Mouse (Mus musculus) kidney, adult 2 months (tissue): ENCODE measurements at regions not wholly inside any gene's neighbourhood (a gene's known extent, or its start where the extent isn't known, plus 50 kb on each side); places are given as distances from the start of the nearest gene placed in this dataset.
A peak's percentile ranks its signal among the peaks of the same experiment; 100 is the strongest.
"Not testable (repeated sequence)": the region's sequence is repeated elsewhere in the genome, so short reads cannot be mapped to it uniquely, and the experiment has no call there.

Source experiments
- DNase-seq: peaks from one replicate; pipeline ENCODE4 v3.0.0; 2021
- H3K27ac ChIP-seq: fragments of 200-500 bp; 2 replicates; pipeline ENCODE4 v1.5.1; 2012; ENCODE audit warnings: low read depth, low read length, control low read depth, inconsistent platforms; ENCODE audit not compliant: insufficient read depth
- H3K27me3 ChIP-seq: fragments of 200-500 bp; replicated peaks from 2 replicates; pipeline ENCODE4 v1.6.1; 2012; ENCODE audit warnings: mild to moderate bottlenecking, moderate library complexity, low read length, inconsistent platforms; ENCODE audit not compliant: control insufficient read depth, insufficient read depth
- H3K36me3 ChIP-seq: fragments of 200-500 bp; 2 replicates; pipeline ENCODE4 v1.6.1; 2012; ENCODE audit warnings: mild to moderate bottlenecking, moderate library complexity, low read length, inconsistent platforms; ENCODE audit not compliant: control insufficient read depth, insufficient read depth
- H3K4me1 ChIP-seq: fragments of 200-500 bp; 2 replicates; pipeline ENCODE4 v1.6.1; 2011; ENCODE audit warnings: low read length; ENCODE audit not compliant: control insufficient read depth, insufficient read depth
- H3K4me3 ChIP-seq: fragments of 200-500 bp; 2 replicates; pipeline ENCODE4 v1.5.1; 2011; ENCODE audit warnings: mild to moderate bottlenecking, low read depth, low read length, control low read depth; ENCODE audit not compliant: insufficient read depth
- CTCF ChIP-seq: fragments of 200-500 bp; conservative IDR thresholded peaks from 2 replicates; pipeline ENCODE4 v1.5.1; 2011; ENCODE audit warnings: low read depth, mild to moderate bottlenecking, control low read depth, low read length, moderate library complexity, mixed read lengths; ENCODE audit not compliant: insufficient read depth, insufficient read length
- POLR2A ChIP-seq: fragments of 200-500 bp; IDR thresholded peaks from one replicate; pipeline ENCODE4 v1.6.1; 2011; ENCODE audit warnings: low read depth, low read length, control low read depth
- WGBS: fragments of 180-500 bp; shearing (Covaris S2); methylation state at CpG from one replicate; pipeline ENCODE4 v1.1.7; 2018; 5-methylcytosine and 5-hydroxymethylcytosine counted together

- peak; percentile 30; the same call in 1 of the 2 replicates for TF ChIP-seq CTCF
- TF ChIP-seq POLR2A, result no peak
- peak; percentile 64 for DNase-seq
- Histone ChIP-seq H3K4me3 (no peak overlapping the region), H3K27ac (no peak overlapping the region), H3K36me3 (no peaks in the 10 kb centered on the region), H3K27me3 (no peaks in the 10 kb centered on the region), H3K4me1 (no peaks in the 10 kb centered on the region)
- WGBS, result 23% methylated on average over 3 of the region's 3 CpGs
Measured at GRCm38 (mm10) chr4:3419920-3420499, 234.9 kb upstream of the Vmn1r3 start.

GRCm38 (mm10) chr4:3416670-3417069, 231.5 kb upstream of the Vmn1r3 start:
- TF ChIP-seq POLR2A, result no peak
- TF ChIP-seq CTCF, result no peak
- no peak overlapping the region for H3K4me3 ChIP-seq
- no peaks in the 10 kb centered on the region for H3K27me3 ChIP-seq
- DNase-seq, result no peak
- WGBS, result 88% methylated on average over 5 of the region's 5 CpGs
- 0 out of 2 replicates have a peak, but pooled peaks cover 3% of the 10 kb centered on the region for H3K4me1 ChIP-seq
- no peaks in the 10 kb centered on the region for H3K36me3 ChIP-seq
- no peak overlapping the region for H3K27ac ChIP-seq

GRCm38 (mm10) chr4:3414442-3415022, 229.4 kb upstream of the Vmn1r3 start:
- WGBS, result 30% methylated on average over 1 of the region's 1 CpGs
- H3K4me3 ChIP-seq, DNase-seq, H3K27ac ChIP-seq, H3K4me1 ChIP-seq, H3K27me3 ChIP-seq, H3K36me3 ChIP-seq: not testable (repeated sequence)

- H3K4me1 ChIP-seq, result 0 out of 2 replicates have a peak, but pooled peaks cover 3% of the 10 kb centered on the region
- no peak for DNase-seq
- no peak overlapping the region; the same call in 1 of the 2 replicates for H3K27ac ChIP-seq
- no peak for TF ChIP-seq POLR2A
- TF ChIP-seq CTCF, result no peak
- no peaks in the 10 kb centered on the region for H3K36me3 ChIP-seq
- H3K4me3 ChIP-seq, result no peak overlapping the region
- H3K27me3 ChIP-seq, result no peaks in the 10 kb centered on the region
- WGBS, result 30% methylated on average over 15 of the region's 15 CpGs
Measured at GRCm38 (mm10) chr4:3413493-3414441, 228.6 kb upstream of the Vmn1r3 start.

- H3K36me3 ChIP-seq, H3K27me3 ChIP-seq, DNase-seq, H3K4me3 ChIP-seq, H3K4me1 ChIP-seq, H3K27ac ChIP-seq: not testable (repeated sequence)
- 58% methylated on average over 4 of the region's 4 CpGs for WGBS
Measured at GRCm38 (mm10) chr4:3412323-3412722, 227.2 kb upstream of the Vmn1r3 start.

GRCm38 (mm10) chr4:3402856-3403255, 217.7 kb upstream of the Vmn1r3 start:
- H3K27me3 ChIP-seq, DNase-seq, H3K4me3 ChIP-seq, H3K36me3 ChIP-seq, H3K4me1 ChIP-seq, H3K27ac ChIP-seq: not testable (repeated sequence)
- WGBS, result 59% methylated on average over 4 of the region's 4 CpGs

- 55% methylated on average over 2 of the region's 2 CpGs for WGBS
Measured at GRCm38 (mm10) chr4:3401766-3402165, 216.6 kb upstream of the Vmn1r3 start.

GRCm38 (mm10) chr4:3391579-3391978, 206.4 kb upstream of the Vmn1r3 start:
- WGBS, result 91% methylated on average over 8 of the region's 8 CpGs
- not testable (repeated sequence) for H3K27me3 ChIP-seq

More at GRCm38 (mm10) chr4:3401766-3402165, 216.6 kb upstream of the Vmn1r3 start:
- H3K4me1 ChIP-seq, H3K27ac ChIP-seq, H3K36me3 ChIP-seq, H3K4me3 ChIP-seq, H3K27me3 ChIP-seq: not testable (repeated sequence)
- DNase-seq, result peak; percentile 10

GRCm38 (mm10) chr4:3373027-3373763, 188.0 kb upstream of the Vmn1r3 start:
- WGBS, result 26% methylated on average over 8 of the region's 8 CpGs

More at GRCm38 (mm10) chr4:3391579-3391978, 206.4 kb upstream of the Vmn1r3 start:
- not testable (repeated sequence) for H3K4me3 ChIP-seq, H3K4me1 ChIP-seq, H3K36me3 ChIP-seq, H3K27ac ChIP-seq, DNase-seq

GRCm38 (mm10) chr4:3368021-3368420, 182.9 kb upstream of the Vmn1r3 start:
- not testable (repeated sequence) for H3K36me3 ChIP-seq, DNase-seq, H3K4me3 ChIP-seq, H3K4me1 ChIP-seq, H3K27ac ChIP-seq, H3K27me3 ChIP-seq
- WGBS, result 77% methylated on average over 4 of the region's 4 CpGs

More at GRCm38 (mm10) chr4:3373027-3373763, 188.0 kb upstream of the Vmn1r3 start:
- H3K4me3 ChIP-seq, H3K27me3 ChIP-seq, H3K4me1 ChIP-seq, H3K36me3 ChIP-seq: not testable (repeated sequence)
- peak overlapping the region; percentile 31; the same call in 1 of the 2 replicates for H3K27ac ChIP-seq
- DNase-seq, result peak; percentile 32
